Mouse (Mus musculus) spleen, adult 2 months (tissue): ENCODE data around the gene Lsm4.

ENCODE experiments used
- CTCF ChIP-seq: fragments of 200-500 bp; IDR thresholded peaks from 2 replicates; pipeline ENCODE4 v1.5.1; 2011; ENCODE audit warnings: mild to moderate bottlenecking, inconsistent platforms; ENCODE audit not compliant: insufficient read depth, insufficient read length, insufficient replicate concordance; ENCODE audit errors: extremely low read depth
- POLR2A ChIP-seq: fragments of 200-500 bp; IDR thresholded peaks from 2 replicates; pipeline ENCODE4 v1.6.1; 2011; ENCODE audit warnings: low read depth, low read length, inconsistent platforms

DNA sequence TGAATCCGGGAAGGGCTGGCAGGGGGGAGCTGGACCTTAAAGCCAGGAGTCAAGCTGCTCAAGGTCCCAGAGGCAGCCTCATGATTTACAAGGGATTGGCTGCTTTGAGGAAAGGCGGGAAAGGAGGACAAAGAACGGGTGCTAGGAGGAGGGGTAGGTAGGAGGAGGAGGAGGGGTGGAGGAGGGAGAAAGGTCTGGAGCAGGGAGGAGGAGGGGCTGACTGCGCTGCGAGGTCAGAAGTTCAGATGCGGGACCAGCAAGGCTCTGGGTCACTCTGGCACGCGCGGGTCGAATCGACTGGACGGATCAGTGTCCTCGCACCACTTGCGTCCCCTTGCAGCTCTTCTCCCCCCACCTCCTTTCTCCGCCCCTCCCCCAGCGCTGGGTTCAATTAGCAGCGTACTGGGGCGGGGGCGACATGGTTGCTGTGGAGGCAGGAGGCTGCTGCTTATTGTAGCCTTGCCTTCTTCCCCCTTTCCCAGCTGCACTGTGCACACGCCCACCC lies 18.7 kb downstream of the Lsm4 start:
- TF ChIP-seq POLR2A (no peak), CTCF (no peak)
